17 mouse cellular contexts compared by ENCODE assay signal in genomic region chr15:103834198-103834597, GRCm38 (mm10).
"Had no signal": no experiment of that assay in that cellular context is flagged by ENCODE, and none has a peak within 500 bp of the region (broad histone marks: within the 10 kb centered on the region; RNA-seq: fewer than 3 reads in every experiment).

No protein-coding gene starts in this region.

- H3K9me3 ChIP-seq: limb, embryonic 10.5 days; liver, embryonic 15.5 days; midbrain, embryonic 13.5 days; neural tube, embryonic 12.5 days; stomach, embryonic 15.5 days had no signal

- H3K9ac ChIP-seq: liver, embryonic 15.5 days; midbrain, embryonic 13.5 days; neural tube, embryonic 12.5 days; stomach, embryonic 15.5 days had no signal

- H3K27ac ChIP-seq: left cerebral cortex, adult 2 months; limb, embryonic 10.5 days; liver, embryonic 15.5 days; midbrain, embryonic 13.5 days; neural tube, embryonic 12.5 days; stomach, embryonic 15.5 days had no signal

- H3K27me3 ChIP-seq: liver, embryonic 15.5 days; midbrain, embryonic 13.5 days; neural tube, embryonic 12.5 days; stomach, embryonic 15.5 days had no signal

- H3K4me3 ChIP-seq: left cerebral cortex, adult 2 months; limb, embryonic 10.5 days; liver, embryonic 15.5 days; midbrain, embryonic 13.5 days; neural tube, embryonic 12.5 days; stomach, embryonic 15.5 days had no signal

- H3K4me2 ChIP-seq: liver, embryonic 11.5 days; liver, embryonic 15.5 days; midbrain, embryonic 13.5 days; neural tube, embryonic 12.5 days; stomach, embryonic 15.5 days had no signal

- DNase-seq: kidney, adult 8-10 months; kidney, postnatal 25 days; lung, adult 2 months; lung, postnatal 36 days; retina, postnatal 1 day; spleen, adult 18-20 months; thymus, adult 2 months; thymus, postnatal 25 days had no signal

- ATAC-seq: intestine, postnatal 0 days; lung, postnatal 0 days; midbrain, embryonic 13.5 days had no signal

- H3K36me3 ChIP-seq: limb, embryonic 10.5 days; liver, embryonic 15.5 days; midbrain, embryonic 13.5 days; neural tube, embryonic 12.5 days; stomach, embryonic 15.5 days had no signal

- H3K4me1 ChIP-seq: limb, embryonic 10.5 days; liver, embryonic 15.5 days; midbrain, embryonic 13.5 days; neural tube, embryonic 12.5 days; stomach, embryonic 15.5 days had no signal
